Mouse (Mus musculus) thymus, adult 2 months (tissue): ENCODE results near the gene Osbp.

Source experiments
- CTCF ChIP-seq: fragments of 200-500 bp; IDR thresholded peaks from 2 replicates; pipeline ENCODE4 v1.5.1; 2012; ENCODE audit warnings: mild to moderate bottlenecking, control low read depth, low read length, moderate library complexity, borderline replicate concordance; ENCODE audit not compliant: control insufficient read depth, poor library complexity, insufficient read depth; ENCODE audit errors: extremely low read depth
- POLR2A ChIP-seq: fragments of 200-500 bp; IDR thresholded peaks from 2 replicates; pipeline ENCODE4 v1.6.1; 2012; ENCODE audit warnings: mild to moderate bottlenecking, low read length, control low read depth, moderate library complexity; ENCODE audit not compliant: control insufficient read depth, poor library complexity, insufficient read depth; ENCODE audit errors: extremely low read depth

GRCm38 (mm10) chr19:12041217-12041616 lies 75.5 kb downstream of the Osbp start, which contains the start of gene Olfr1423:
- TF ChIP-seq POLR2A (no peak), CTCF (no peak)
